9 mouse cellular contexts compared by ENCODE assay signal in genomic region chr10:127599252-127599651, GRCm38 (mm10). TPM values are rescaled to one million over a fixed set of nuclear protein-coding genes. Genes with fewer than 3 reads are reported as not detected.
A peak's percentile ranks its signal among the peaks of the same experiment; 100 is the strongest.
DNase-seq lines count a peak whose midpoint lies in the region; ATAC-seq and TF ChIP-seq lines count a peak whose summit lies in the region.
"Had no signal": no experiment of that assay in that cellular context is flagged by ENCODE, and none has a peak within 500 bp of the region (broad histone marks: within the 10 kb centered on the region; RNA-seq: fewer than 3 reads in every experiment).

No protein-coding gene starts in this region.

- H3K27ac ChIP-seq in kidney, embryonic 15.5 days = peak overlapping the region; percentile 89; the same call in 1 of the 2 replicates
- H3K27ac ChIP-seq in bone marrow, adult 2 months (ENCODE audit: control insufficient read depth, insufficient read depth, low read depth, low read length, poor library complexity) = peak overlapping the region; percentile 30
- peak overlapping the region; percentile 39; the same call in 1 of the 2 replicates for H3K27ac ChIP-seq in limb, embryonic 13.5 days

- no peak overlapping the region for H3K4me3 ChIP-seq in kidney, embryonic 15.5 days (replicated peaks)
- H3K4me3 ChIP-seq in bone marrow, adult 2 months (replicated peaks; ENCODE audit: control insufficient read depth, low read depth, low read length) = no peak overlapping the region
- no peak overlapping the region for H3K4me3 ChIP-seq in limb, embryonic 13.5 days

- 79% methylated on average over 11 of the region's 11 CpGs for WGBS in kidney, embryonic 15.5 days
- 62% methylated on average over 11 of the region's 11 CpGs for WGBS in bone marrow, adult 2 months
- WGBS in limb, embryonic 13.5 days = 87% methylated on average over 11 of the region's 11 CpGs

- peaks cover 14% of the 10 kb centered on the region; the same call in 1 of the 2 replicates for H3K36me3 ChIP-seq in kidney, embryonic 15.5 days
- H3K36me3 ChIP-seq in limb, embryonic 13.5 days = peaks cover 77% of the 10 kb centered on the region

- H3K27me3 ChIP-seq in kidney, embryonic 15.5 days = no peaks in the 10 kb centered on the region
- H3K27me3 ChIP-seq in limb, embryonic 13.5 days = no peaks in the 10 kb centered on the region

- DNase-seq in cerebellum, adult 9-10 months = peak; percentile 28
- no peak for DNase-seq in cerebellum, adult 11 months
- no peak for DNase-seq in kidney, postnatal 25 days
- DNase-seq in adrenal gland, adult 8-10 months = no peak
- DNase-seq in c-Kit-positive CD71-positive TER-119-positive erythroid progenitor cells, embryonic 14.5 days (ENCODE audit: low spot score) = no peak
- DNase-seq: kidney, postnatal 10 days had no signal

- no peak for TF ChIP-seq CTCF in bone marrow, adult 2 months (IDR thresholded peaks at IDR 0.05; ENCODE audit: control insufficient read depth, insufficient read depth, low read length)

- H3K4me1 ChIP-seq in kidney, embryonic 15.5 days = peaks cover 88% of the 10 kb centered on the region
- H3K4me1 ChIP-seq in bone marrow, adult 2 months (ENCODE audit: control insufficient read depth, insufficient read depth, low read length) = peaks cover 18% of the 10 kb centered on the region; the same call in 1 of the 2 replicates
- peaks cover 66% of the 10 kb centered on the region for H3K4me1 ChIP-seq in limb, embryonic 13.5 days

- H3K9me3 ChIP-seq in kidney, embryonic 15.5 days (replicated peaks) = no peaks in the 10 kb centered on the region
- no peaks in the 10 kb centered on the region for H3K9me3 ChIP-seq in limb, embryonic 13.5 days

- H3K4me2 ChIP-seq in kidney, embryonic 15.5 days = no peak overlapping the region
- H3K4me2 ChIP-seq in limb, embryonic 13.5 days (replicated peaks) = no peak overlapping the region

- no peak for ATAC-seq in kidney, embryonic 15.5 days (replicated peaks; ENCODE audit: low FRiP score)
- ATAC-seq in limb, embryonic 13.5 days (ENCODE audit: low FRiP score, low read depth) = no peak

- no peak overlapping the region for H3K9ac ChIP-seq in kidney, embryonic 15.5 days
- H3K9ac ChIP-seq in limb, embryonic 13.5 days = no peak overlapping the region

- TF ChIP-seq POLR2A in bone marrow, adult 2 months (IDR thresholded peaks at IDR 0.05; ENCODE audit: borderline replicate concordance, control insufficient read depth, low read depth, low read length) = no peak

RNA-seq across cellular contexts. Expression of gene Lrp1, which starts 21.7 kb away (rescaled TPM):
- 52.4 and 65.0 TPM in 2 replicates for polyA plus RNA-seq in kidney, embryonic 15.5 days (2015; fragmentation: Nextera tagmentation; extraction: Ambion mirVana)
- 23.5 and 48.3 TPM in 2 replicates for polyA plus RNA-seq in bone marrow, adult 2 months (2011; ENCODE audit: insufficient read depth, insufficient read length, low replicate concordance, missing spikeins)
- polyA plus RNA-seq in limb, embryonic 13.5 days (2015; fragmentation: Nextera tagmentation; extraction: Ambion mirVana) = 123 and 127 TPM in 2 replicates
- total RNA-seq in adrenal gland, adult 8-10 months (2022) = 100 to 1,000 TPM; 212 to 271 (median 242) TPM

RNA-seq across cellular contexts. Expression of gene Stat6, which starts 43.5 kb away (rescaled TPM):
- polyA plus RNA-seq in kidney, embryonic 15.5 days (2015; fragmentation: Nextera tagmentation; extraction: Ambion mirVana) = 26.5 and 27.2 TPM in 2 replicates
- 31.6 and 60.1 TPM in 2 replicates for polyA plus RNA-seq in bone marrow, adult 2 months (2011; ENCODE audit: insufficient read depth, insufficient read length, low replicate concordance, missing spikeins)
- 14.3 and 15.0 TPM in 2 replicates for polyA plus RNA-seq in limb, embryonic 13.5 days (2015; fragmentation: Nextera tagmentation; extraction: Ambion mirVana)
- 100 to 1,000 TPM in 3 of 4 experiments, 10 to 100 TPM in 1; 96.7 to 113 (median 107) TPM for total RNA-seq in adrenal gland, adult 8-10 months (2022)

Comparison
In these comparisons a context has a peak if more than half of its experiments do, and no peak if none do; other contexts are left out.
1. H3K27ac ChIP-seq: peak in every context shown above with its lines; median percentile 89 in kidney, embryonic 15.5 days; 39 in limb, embryonic 13.5 days; 30 in bone marrow, adult 2 months.